Mouse (Mus musculus) c-Kit-positive CD71-positive TER-119-negative erythroid progenitor cells, embryonic 14.5 days (primary cell): ENCODE data around the gene Trhr2.

Experiments
- DNase-seq: peaks from one replicate; pipeline ENCODE4 v3.0.0-alpha.2; 2013; ENCODE audit warnings: low read depth

The Trhr2 gene

DNA sequence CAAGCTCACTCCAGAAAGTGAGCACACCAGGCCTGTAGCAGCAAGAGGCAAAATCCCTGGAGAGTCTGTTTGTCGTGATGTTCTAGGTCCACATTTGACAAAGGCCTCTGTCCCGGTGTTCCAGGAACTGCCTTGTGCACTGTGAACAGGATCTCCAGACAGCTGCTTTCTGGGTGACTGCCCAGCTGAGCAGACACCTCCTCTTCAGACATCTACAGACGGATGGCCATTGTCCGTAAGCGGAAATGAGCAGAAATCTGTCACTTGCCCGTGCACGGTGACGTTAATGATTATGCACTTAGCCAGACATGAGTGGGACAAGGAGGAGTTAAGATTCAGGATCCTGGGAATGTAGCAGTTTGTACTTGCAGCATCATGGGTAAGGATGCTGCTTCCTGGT, 6.4 kb downstream of the Trhr2 start:
- DNase-seq: no peak

DNA sequence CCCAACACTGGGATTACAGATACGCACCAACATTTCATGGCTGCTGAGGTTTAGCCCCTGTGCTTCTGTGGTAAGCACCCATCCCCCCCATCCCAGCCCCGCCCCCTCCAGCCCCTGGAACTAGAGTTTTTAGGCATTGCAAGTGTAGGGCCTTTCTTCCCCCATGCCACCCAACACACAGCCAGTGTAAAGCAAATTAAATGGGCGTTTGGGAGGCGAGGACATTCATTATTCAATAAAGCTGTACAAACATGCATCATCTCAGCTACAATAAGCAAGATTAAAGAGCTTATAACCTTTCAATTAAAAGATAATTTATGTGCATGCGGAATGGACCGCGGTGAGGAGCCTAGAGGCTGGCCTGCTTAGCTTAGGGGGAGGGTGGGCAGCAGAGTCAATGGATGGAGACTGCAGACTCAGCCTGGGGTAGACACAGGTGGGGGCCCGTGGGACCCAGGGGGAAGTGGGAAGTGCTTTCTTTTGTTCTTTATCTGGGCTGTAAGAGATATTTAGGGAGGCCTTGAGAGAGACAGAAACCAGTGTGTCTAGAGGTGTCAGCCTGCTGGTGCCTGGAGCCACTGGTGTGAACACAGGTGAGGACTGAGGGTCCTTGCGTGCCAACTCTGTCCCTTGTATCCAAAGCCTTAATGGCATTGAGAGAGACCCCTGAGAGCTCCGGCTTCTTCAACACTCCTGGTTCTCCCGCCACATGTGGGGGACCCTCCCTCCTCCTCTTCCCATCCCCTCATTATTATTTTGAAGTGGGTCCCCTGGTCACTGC, 10.0 kb downstream of the Trhr2 start:
- no peak for DNase-seq

DNA sequence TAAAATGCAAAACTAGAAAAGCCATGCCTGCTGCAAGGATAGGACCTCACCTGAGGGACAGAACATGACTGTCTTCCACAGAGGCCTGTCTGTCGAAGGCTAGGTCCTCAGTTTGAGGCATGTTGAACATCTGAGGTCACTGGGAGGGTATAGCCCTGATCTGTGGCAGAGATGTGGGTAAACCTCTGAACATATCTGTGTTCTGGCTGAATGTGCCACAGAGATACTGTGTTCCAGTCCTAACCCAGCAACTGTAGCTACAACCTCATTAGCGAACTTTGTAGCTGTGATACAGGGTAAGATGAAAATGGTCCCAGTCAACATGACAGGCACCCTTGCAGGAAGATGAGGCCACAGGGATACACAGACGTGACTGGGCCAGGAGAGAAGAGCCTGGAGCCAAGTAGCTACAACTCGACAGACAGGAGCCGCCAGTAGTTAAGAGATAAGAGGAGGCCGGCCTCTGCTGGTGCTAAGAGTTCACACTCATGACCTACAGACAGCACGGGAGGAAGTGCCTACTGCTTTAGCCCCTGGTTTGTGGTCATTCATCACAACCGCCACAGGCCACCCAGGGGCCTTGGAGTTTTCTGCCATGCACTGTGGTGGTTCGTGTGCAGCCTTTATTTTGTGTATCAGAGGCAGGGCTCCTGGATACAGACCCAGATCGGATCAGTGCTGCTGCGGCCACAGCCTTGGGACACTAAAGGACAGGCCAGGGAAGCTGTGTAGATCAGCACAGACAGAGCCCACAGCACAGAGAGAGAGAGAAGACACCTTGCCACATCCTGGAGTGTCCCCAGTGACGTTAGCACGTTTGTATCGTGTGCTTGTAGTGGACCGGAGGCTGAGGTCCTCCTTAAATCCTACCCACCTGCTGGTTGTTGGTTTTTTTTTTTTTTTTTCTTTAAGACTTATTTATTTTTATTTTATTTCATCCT, 10.9 kb downstream of the Trhr2 start:
- no peak for DNase-seq

DNA sequence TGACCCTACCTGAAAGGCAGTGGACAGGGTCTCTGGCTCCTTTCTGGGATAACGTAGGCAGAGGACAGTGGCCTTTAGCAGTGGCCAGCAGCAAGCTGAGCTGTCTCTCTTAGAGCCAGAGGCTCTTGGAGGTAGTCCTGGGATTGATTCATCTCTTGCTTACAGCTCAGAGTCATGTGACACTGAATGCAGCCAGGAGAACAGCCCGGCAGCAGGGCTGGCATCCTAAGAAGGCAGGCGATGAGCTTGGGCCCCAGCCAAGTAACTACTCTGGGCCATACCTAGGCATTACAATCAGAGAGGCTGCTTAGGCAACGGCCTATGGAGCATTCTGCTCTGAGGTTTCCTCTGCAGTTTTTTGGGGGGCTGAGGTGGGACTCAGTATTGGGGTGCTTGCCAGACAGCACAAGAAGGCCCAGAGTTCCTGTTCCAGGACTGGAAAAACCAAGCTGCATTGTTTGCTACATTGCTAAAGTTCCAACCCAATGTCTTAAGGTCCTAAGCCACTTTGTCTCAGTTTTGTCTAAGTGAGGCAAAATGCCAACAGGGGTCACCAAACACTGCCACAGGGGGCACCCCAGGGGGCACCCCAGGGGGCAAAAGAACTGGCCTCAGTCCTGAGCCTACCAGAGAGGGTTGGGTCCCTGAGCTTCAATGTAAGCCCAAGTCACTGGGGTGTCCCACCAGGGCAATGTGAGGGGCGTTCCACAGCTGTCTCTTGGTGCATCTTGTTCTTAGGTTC, 12.6 kb downstream of the Trhr2 start:
- no peak for DNase-seq

DNA sequence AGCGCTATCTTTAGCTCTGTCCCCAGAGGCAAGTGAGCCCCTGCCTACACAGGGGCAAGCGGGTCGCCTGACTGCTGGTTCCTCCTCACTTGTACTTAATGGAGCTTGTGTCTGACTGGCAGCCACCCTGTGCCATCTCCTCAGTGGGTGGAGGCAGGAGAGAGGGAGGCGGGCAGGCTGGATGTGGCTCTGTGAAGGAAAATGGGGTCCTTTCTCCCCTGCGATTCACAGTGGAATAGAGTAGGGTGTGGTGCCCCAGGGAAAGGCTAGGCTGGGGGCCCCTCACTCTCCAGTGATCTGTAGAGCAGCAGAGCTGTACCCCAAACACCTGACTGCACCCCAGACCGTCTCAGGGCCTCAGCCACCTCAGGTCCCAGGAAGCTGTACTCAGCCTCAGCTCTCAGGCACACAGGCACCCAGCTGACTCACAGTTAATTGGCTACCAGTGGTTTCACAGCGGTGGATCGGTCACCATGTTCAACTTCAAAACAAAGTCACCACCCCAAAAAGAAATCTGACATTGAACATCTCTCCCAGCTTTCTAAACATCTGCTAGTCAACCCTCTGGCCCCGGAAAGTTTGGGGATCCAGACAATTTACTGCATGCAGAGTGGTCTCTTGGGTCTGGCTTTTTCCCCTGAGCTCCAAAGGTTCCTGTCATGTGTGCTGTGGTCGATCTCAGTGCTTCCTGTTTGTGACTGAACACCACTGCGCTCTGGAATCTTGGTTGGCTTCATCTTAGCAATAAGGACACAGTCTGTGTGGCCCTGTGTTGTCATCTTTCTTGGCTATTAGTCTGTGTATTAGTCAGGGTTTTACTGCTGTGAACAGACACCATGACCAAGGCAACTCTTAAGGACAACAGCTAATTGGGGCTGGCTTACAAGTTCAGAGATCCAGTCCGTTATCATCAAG, 15.1 kb downstream of the Trhr2 start:
- no peak for DNase-seq

DNA sequence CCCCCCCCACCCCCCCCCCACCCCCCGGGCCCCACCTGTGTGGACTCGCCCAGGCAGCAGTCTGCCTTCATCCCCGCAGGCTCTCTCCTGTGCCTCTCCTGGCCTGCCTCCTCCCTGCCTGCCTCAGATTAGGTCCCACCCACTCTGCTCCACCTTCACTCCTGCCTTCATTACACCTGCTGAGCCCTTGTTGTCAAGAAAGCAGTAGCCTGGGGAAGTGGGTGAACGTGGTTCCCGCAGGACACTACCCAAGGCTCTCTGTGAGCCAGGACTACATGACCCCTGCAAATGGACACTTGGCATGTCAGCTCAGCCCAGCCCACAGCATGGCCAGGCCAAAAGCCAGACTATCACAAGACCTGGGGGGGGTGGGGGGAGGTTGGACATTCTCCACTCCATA, 16.3 kb downstream of the Trhr2 start:
- no peak for DNase-seq

DNA sequence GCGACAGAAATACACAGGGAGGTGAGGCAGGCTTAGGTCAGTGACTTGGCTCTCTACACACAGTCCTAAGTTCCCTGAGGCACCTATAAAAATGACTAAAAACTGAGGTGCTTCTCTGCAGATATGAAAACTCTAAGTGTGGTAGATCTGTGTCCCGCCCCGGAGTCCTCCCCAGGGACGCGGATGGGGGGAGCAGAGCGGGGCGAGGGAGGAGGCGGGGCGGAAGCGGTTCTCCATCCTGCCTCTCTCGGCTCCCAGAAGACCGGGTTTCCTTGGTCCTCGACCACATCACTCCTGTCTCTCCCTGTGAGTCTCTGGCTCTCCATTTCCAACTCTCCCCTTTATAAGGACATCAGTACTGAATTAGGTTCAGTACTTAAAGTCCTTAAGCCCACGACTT, 16.8 kb downstream of the Trhr2 start:
- DNase-seq: no peak

DNA sequence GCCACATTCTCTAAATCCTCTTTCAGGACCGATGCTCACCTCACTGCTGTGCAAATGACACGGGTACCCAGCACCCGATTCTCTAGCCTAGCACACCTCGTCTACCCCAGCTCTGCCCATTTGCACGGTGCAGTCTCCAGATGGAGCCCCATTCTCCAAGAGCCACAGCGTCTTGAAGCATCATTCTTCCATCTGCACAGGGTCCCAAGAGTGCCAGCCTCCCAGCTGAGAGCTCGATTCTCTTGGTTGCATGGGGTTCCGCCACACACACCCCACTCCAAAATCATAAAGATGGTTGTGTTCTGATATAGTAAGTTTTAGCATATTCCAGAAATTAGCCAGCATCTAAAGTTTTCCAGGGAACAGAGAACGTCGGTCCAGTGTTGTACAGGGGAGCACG, 17.2 kb downstream of the Trhr2 start:
- no peak for DNase-seq

DNA sequence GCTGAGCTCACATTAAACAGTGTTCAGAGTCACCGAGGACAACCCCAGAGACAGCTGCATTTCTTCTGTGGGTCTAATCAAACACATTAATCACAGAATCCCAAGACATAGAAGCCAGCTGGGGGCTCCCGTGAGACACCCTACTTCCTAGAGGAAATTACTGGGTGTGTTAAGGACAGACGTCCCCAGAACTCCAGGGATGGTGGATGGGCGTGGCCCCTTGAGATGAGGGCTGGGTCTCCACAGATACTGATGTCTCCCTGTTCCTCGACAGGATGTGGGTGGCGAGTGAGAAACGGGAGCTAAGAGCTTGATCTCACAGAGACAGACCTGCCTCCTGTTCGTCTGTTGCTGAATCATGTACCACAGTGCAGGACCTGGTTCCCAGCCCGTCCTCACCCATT, 17.7 kb downstream of the Trhr2 start:
- no peak for DNase-seq

DNA sequence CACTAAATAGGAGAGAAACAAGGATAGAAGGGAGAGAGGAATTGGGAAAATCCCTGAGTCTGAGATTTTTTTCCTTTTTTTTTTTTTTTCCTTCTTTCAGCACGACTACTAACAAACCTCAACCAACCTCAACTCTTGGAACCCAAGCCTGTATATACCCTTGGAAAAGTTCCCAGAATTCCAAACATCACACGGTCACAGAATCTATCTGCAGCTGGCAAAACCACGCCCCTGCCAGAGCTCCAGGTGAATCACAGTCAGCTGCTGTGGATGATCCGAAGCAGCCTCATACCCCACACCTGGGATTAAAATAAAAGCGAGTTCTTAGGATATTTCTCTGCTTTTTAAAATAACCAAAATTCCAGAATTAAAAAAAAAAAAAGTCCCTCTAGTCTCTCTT, 18.2 kb downstream of the Trhr2 start:
- no peak for DNase-seq

DNA sequence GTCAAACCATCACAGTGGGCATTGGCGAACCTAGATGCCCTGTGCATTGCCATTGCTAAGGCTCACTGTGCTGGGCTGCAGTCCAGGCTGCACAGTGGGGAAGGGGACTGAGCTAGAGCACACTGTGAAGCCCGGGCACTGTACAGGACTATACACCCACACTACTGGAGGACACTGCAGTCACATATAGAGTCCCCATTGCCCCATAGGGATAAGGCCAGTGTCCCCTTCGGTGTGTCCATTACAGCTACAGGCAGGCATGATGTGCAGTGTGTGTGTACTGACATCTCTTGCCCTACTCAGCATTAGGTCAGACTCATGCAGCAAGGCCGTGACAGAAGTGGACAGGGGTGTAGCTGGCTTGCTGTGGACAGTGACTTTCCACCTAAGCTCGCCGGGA, 18.8 kb downstream of the Trhr2 start:
- DNase-seq: no peak

DNA sequence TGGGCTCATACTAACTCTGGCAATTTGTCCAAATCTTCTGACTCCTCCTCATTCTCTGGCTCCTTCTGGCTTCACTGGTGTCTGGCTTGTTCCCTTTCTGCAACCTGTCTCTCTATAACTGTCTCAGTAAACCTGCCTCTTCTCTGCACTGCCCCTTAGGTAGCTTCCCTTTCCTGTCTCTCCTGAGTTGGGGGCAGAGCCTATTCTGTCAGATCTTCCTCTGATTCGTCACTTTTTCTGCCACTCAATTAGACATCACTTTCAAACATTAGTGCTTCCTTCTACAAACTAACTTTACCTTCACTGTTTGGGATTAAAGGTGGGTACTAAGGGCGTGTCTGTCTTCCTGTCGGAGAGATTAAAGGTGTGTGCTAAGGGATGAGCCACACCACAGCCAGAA, 19.8 kb downstream of the Trhr2 start:
- DNase-seq: no peak

DNA sequence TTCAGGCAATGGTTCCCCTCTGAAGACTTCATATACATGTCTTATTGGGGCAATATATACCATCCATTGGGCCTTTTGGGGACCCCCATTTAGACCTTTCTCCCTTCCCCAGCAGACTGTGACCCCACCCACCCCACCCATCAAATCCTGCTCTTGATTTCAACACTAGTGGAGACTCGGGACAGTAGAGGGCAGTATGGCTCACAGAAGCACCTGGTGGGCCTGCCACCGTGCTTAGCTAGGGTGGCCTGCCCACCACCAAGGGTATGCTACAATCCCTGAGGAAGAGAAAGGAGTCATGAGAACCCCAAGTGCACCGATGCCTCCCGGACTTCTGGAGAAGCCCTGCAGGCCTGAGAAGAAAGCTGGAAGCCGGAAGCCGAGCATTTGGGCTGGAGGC, 21.7 kb downstream of the Trhr2 start:
- no peak for DNase-seq

DNA sequence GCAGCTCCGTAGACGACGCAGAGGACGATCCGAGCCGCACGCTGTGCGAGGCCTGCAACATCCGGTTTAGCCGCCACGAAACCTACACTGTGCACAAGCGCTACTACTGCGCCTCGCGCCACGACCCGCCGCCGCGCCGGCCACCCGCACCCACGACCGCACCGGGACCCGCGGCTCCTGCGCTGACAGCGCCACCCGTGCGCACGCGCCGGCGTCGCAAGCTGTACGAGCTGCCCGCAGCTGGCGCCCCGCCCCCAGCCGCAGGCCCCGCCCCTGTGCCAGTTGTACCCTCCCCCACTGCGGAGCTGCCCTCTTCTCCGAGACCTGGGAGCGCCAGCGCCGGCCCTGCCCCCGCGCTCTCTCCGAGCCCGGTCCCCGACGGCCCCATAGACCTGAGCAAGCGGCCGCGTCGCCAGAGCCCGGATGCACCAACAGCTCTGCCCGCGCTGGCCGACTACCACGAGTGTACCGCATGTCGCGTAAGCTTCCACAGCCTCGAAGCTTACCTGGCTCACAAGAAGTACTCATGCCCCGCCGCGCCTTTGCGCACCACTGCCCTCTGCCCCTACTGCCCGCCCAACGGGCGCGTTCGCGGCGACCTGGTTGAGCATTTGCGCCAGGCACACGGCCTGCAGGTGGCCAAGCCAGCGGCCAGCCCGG, 24.2 kb downstream of the Trhr2 start:
- no peak for DNase-seq

DNA sequence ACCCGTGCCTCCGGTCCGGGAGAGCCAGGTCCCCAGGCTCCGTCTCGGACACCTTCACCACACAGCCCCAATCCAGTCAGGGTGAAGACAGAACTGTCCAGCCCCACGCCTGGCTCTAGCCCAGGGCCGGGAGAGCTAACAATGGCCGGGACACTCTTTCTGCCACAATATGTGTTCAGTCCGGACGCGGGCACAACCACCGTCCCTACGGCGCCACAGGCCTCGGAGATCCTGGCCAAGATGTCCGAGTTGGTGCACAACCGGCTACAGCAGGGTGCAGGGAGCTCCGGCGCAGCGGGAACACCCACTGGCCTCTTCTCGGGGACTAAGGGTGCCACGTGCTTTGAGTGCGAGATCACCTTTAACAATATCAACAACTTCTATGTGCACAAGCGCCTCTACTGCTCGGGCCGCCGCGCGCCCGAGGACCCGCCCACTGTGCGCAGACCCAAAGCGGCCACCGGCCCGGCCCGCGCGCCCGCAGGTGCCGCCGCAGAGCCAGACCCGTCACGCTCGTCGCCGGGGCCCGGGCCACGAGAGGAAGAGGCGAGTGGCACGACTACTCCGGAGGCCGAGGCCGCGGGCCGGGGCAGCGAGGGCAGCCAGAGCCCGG, 24.8 kb downstream of the Trhr2 start:
- no peak for DNase-seq

DNA sequence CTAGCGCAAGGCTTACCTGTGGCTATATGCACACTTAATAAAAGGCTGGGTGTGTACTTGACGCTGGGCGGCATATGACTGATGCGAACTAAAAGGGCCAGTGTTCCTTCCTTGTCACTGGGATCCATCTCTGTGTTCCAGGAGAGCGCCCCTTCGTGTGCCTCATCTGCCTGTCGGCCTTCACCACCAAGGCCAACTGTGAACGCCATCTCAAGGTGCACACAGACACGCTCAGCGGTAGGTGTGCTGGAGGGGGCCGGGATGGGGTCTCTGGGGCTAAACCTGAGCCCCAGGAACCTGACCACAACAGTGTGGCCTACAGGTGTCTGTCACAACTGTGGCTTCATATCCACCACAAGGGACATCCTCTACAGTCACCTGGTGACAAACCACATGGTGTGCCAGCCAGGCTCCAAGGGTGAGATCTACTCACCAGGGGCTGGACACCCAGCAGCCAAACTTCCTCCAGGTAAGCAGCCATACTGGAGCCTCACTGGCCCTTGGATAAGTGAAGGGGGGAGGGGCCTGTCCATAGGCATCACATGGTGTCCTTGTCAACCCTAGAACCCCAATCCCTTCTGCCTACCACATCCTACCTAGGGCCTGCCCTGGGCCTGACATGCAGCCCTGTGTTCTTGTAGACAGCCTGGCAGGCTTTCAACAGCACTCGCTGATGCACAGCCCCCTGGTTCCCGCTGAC, 25.6 kb downstream of the Trhr2 start:
- DNase-seq: no peak

DNA sequence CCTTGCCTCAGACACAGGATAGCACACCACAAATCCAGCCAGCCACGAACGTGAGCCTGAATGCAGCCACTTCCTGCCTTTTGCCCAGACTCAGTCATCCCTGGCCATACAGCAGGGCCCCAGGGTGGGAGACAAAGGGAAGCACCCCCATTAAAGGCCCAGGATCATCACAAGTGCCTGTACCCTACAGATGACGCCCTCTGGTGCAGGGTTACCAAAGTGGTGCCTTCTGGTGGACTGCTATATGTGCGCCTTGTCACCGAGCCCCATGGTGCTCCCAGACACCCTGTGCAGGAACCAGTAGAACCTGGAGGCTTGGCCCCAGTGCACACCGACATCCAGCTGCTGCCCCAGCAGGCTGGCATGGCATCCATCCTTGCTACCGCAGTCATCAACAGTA, 27.0 kb downstream of the Trhr2 start:
- DNase-seq: no peak

DNA sequence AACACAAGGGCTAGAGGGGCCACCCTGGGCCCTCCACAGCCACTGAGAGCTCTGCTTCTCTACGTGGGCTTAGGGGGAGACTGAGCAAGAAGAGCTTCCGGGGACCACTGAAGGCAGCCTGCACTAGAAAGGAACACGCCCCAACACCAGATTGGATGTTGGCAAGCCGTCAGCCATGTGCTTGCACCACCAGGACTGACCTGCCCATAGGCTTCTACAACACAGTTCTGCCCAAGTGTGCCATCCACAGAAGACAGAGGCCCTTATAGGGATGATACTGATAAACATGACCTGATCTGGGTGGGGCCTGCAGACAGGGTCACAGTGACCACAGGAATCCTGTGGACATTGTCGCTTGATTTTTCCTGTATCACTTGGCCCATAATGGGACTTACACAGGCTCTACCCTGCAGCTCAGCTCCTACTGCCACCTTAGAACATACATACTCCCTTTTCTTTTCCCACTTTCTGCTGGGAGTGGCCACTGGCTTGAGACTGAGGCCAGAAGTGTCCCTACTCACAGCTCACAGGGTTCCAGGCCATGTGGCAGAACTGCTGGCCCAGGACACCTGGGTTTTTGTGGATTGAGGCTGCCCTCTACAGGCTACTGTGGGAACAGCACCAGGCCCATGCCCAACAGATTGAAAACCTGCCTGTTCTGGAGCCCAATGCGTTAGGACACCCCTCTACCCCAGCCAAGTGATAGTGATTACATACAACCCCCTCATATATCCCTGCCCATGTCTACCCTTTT, 27.6 kb downstream of the Trhr2 start:
- no peak for DNase-seq

DNA sequence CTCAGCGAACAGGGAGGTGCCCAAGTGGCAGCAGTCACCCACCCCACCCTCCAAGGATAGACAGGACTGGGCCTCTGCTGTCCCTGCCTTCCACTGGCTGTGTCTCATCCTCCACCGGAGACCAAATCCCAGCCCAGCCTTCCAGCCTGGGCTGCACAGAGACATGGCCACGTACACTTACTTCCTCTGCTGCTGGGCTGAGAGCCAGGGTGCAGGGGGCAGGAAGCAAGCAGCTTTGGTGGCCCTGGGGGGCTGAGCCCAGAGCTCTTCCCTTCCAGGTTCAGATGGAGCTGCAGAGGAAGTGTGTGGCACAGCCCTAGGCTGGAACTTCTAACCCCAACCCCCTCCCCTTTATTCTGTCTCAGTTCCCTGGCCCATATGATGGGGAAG, 29.4 kb downstream of the Trhr2 start:
- no peak for DNase-seq
